Mouse (Mus musculus) heart, adult 8-10 months (tissue): ENCODE data around the gene Tent4b. TPM values are rescaled to one million over a fixed set of nuclear protein-coding genes. Genes with fewer than 3 reads are reported as not detected.

Experiments used
- DNase-seq: peaks from one replicate; pipeline ENCODE4 v3.0.0; 2022; ENCODE audit warnings: low spot score
- total RNA-seq, 4 experiments: library from RNA; stranded (reverse); gene quantifications; 2 replicates each; pipeline ENCODE4 v1.2.4; 2022

Tent4b gene
- total RNA-seq, 4 experiments from 2014 or later = 17.2 to 20.5 (median 18.7) TPM

DNA sequence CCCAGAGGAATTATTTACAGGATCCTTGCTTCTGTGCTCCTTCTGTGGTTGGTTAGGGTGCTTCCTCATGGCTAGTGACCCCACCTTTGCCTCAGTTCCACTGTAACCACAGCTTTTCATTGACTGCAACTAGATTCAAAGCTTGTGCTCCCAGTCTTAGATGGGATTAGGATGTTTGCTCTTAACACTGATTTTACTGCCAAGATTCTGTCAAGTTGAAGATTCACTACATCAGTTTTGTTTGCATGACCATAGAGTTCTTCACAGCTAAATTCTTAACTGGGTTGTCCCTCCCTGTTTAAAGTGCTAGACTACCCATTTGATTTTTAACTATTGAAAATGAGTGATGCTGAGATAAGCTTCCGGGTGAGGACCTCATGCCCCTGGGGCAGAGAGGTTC, 29.3 kb downstream of the Tent4b start:
- no peak for DNase-seq

DNA sequence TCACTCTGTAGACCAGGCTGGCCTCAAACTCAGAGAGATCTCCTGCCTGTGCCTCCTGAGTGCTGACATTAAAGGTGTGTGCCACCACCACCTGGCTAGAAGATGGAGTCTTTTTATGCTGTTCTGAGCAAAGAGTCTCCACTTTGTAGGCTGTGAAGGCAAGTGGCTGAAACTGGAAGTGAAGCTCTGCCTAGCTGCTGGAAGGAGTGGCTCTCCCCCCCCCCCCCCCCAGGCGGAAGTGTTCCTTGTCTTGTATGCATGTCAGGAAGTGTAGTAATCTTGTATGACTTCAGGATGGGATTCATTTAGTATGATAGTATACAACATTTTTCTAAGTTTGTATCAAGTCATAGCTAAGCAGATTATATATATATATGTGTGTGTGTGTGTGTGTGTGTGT, 29.8 kb downstream of the Tent4b start:
- DNase-seq = no peak

DNA sequence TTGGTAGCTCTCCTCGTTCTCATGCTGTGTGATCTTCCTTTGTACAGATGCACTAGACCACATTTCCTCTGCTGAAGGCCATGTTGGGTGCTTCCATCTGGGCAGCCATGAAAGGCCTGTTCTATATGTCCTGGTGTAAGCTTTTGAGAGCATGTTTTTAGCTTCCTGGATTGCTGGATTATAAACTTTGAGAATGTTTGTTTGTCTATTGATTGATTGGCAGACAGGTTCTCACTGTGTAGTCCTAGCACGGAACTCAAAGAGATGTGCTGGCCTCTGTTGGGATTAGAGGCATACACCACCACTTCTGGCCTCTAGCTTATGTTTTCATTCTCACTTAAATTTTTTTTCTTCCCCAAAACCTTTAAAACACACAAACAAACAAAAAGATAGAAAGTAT, 37.7 kb downstream of the Tent4b start:
- no peak for DNase-seq

DNA sequence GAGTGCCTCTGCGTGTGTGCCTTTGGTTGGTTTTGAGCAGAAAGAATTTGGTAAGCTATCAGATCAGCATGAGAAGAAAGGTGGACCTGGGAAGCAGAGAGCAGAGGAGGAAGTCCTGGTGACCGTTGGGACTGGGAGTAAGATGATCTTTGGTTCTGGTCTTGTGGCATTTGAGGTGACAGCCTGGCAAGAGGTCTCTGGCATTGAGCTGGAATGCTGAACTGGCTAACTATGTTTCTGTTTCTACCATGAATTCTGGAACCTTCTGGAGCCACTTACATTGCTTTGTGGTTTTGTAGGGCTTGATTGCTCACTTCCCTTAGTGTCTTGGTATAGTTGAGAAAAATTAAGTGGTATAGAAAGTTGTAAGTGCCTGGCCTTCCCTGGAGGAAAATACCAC, 38.6 kb downstream of the Tent4b start:
- DNase-seq = no peak

DNA sequence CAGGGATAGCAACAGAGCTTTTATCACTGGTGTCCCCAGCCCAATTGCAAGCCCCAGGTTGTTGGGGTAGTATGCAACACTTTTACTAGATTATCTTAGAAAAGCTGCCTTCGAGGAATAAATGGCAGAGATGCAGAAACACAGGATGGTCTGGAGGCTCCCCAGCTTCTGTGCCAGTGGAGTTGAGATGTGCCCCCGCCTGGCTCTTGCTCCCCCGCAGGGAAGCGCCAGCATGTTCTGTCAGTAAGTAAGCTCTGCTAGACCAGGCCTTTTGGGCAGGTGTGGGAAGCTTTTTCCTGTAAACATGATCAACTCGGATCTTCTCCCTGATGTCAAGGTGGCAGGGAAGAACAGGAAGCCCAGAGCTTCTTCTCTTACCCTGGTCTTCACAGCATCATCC, 40.3 kb downstream of the Tent4b start:
- no peak for DNase-seq

DNA sequence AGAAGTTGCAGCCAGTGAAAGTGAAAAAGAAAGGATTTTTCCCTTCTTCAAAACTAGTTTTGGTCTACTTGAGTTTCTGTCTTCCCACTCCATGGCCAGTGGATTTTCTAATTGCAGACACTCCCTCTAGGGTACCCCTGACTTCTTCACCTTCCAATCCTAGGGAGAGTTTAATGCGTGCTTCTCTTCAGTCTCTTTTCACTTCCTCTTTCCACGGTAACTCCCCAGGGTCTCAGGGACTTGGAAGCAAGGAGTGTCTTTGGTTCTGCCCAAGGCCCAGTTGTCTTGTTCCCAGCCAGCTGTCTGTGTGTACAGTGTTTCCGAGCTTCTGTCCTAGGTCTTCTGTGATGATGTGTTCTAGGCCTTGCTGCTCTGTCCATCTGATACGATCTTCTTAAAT, 42.9 kb downstream of the Tent4b start:
- no peak for DNase-seq

DNA sequence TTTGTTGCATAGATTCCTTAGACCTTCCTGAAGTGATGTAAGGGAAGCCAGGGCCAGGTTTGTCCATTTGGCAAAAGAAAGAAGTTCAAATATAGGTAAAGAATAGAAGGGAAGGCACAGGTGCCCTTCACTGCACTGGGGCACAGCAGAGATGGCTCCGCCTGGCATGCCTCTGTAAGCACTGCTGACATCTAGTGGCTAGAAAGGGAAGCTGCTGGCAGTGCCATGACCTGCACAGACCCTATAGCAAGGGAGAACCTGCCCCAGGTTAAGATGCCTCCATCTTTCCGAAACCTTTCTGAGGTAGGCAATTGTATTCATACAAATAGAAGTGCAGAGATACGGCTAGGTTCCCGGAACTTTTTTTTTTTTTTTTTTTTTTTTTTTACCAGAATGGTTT, 45.3 kb downstream of the Tent4b start:
- peak; percentile 49 for DNase-seq

DNA sequence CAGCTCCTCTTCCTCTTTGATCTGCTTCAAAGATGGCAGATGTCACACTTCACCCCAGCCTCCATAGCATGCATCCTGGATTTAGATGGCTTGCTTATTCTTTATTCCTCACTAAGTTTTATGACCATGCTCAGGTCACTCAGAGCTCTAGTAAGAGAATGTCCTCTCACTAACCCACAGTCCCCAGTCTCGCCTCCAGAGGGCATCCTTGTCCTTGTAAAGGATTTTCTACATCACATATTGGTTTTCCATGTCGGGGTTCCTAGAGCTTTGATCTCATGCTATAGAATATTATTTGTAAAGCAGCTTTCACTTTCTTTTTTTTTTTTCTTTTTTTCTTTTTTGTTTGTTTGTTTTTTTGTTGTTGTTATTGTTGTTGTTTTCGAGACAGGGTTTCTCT, 53.8 kb downstream of the Tent4b start:
- no peak for DNase-seq

DNA sequence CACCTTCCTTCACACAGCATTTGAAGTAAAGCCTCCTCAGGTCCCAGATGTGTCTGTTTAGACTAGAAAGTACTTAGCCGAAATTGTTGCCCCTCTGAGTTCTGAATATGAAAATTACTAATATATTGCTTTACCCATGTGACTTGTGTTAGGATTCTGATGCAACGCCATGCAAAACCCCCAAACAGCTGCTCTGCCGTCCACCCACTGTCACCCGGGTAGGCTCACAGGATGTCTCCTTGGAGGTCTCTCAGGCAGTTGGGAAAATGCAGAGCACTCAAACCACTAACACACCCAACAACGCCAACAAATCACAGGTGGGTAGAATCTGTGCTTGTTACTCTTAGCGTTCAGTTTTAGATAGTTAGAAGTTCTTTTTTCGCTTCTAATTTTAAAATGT, 55.9 kb downstream of the Tent4b start:
- DNase-seq = no peak

DNA sequence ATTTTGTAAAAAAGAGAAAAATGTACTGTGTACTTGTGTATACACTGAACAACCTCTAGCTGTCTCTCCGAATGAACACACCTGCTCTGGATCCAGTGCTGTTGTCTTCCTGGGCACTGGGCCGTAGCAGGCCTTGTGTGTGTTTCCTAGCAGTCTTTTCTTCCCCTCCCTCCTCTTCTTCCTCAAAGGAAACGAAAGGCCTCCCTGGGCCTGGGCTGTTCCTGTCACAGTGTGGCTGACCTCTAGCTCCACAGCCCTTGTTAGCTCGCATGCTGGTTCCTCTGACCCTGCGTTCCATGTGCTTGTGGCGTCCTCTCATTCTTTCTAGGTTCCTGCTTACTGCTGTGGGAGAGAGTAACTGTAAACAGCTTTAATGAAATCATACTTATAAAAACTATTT, 59.0 kb downstream of the Tent4b start:
- DNase-seq = no peak

DNA sequence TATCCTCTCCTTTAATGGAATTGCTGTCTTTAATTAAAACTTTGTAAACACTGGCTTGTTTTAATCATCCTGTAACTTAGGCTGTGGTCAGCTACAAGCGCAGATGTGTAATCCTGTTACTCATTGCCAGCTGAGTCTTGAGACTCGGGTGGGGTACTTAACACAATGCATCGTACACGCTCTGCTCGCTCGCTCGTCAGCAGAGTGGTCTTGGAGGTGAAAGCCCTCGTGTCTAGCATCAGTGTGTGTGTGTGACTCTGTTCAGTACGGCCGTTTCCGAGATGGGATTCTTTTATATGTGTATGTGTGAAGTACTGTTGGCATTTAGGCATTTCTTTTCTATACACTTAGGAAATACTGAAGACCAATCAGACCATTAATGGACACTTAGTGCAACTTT, 59.5 kb downstream of the Tent4b start:
- DNase-seq = no peak

DNA sequence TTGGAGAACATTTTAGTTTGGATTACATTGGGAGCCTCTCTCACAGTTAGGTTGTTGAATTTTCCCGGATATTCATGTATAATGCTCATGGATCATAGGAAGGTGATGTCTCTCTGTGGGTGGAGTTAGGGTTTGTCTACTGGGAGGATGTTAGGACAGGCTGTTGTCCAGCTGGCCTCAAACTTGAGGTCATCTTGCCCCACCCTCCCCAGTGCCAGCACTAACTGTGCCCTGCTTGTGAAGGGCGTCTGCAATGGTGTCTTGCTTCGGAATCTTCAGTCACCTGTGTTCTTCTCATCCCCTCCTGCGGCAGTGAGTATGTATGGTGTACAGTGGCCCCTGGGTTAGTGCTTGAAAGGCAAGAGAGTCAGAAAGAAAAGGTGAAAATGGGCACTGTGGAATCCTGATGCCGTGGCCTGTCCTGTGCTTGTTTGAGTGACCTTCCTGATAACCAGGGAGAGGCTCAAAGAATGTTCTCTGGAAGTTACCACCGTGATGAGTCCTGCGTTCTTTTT, 61.5 kb downstream of the Tent4b start:
- DNase-seq = no peak

DNA sequence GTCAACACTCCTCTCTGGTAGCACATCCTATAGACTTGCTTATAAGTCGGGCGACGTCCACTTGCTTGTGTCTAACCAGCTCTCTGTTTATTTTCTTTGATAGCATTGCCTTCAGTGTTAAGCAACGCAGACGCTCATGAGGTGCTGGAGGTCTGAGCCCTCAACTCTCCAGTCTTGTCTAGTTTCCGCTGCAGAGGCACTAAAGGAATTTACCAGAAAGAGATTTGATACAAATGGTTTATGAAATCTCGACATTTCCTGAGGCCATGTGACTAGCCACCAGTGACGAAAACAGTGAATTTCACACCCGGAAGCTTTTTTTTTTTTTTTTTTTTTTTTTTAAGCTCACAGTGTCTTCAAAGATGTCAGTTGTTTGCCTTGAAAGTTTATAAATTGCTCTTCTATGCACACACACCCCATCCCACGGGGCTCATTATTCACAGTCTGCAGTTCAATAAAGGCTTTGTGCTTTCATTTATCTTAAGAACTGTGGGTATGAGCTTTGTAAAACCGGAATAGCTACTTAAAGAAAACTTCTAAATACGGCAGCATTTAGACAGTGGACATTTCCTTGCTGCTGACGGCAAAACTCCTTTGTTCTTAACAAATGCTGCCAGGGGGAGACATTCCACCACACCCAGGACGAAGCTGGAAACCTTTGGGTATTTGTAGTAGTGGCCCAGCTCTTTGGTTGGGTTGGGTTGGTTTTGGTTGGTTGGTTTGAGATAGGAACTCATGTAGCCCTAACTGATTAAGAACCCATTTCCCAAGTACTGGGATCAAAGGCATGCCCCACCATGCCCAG, 64.0 kb downstream of the Tent4b start:
- DNase-seq = no peak

DNA sequence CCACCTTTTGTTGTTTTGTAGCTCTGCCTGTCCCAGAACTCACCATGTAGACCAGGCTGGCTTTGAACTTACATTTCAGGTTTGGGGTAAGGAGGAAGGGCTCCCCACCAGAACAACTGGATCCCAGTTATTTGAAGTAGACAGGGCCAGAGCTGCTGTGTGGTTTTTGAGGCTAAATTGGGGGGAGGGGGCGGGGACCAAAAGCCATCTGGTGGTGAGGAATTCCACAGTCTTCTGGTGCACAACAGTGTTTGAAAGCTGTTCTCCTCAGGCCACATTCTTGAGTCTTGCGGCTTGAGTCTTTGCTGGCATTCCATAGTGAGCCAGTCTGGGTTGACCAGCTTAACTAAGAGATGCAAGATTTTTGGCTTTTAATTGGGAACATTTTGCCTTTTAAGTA, 66.5 kb downstream of the Tent4b start:
- no peak for DNase-seq

DNA sequence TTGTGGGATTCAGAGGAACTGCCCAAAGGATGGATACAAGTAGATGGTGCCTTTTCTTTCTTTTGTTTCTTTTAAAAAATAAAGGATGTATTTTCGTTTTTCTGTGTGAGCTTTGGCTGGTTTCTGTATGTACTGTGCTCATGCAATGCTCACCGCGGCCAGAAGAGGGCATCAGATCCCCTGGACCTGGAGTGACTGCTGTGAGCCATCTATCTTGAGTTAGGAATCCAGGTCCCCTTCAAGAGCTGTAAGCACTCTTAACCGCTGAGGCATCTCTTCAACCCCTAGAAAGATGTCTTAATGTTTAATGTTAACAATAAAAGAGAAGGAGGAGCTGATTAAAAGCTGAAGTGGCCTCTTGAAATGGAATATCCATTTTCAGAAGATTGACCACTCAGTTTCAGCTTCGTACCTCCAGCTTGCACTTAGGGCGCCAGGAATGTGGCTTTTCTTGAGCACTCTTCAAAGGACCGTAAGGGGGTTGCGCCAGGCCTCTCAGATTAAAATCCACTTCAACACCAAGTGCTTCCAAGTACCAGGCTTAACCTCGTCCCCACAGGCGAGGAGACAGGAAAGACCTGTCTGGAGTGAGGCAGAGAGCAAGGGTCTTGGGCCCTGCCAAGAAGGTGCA, 67.3 kb downstream of the Tent4b start:
- peak; percentile 84 for DNase-seq

DNA sequence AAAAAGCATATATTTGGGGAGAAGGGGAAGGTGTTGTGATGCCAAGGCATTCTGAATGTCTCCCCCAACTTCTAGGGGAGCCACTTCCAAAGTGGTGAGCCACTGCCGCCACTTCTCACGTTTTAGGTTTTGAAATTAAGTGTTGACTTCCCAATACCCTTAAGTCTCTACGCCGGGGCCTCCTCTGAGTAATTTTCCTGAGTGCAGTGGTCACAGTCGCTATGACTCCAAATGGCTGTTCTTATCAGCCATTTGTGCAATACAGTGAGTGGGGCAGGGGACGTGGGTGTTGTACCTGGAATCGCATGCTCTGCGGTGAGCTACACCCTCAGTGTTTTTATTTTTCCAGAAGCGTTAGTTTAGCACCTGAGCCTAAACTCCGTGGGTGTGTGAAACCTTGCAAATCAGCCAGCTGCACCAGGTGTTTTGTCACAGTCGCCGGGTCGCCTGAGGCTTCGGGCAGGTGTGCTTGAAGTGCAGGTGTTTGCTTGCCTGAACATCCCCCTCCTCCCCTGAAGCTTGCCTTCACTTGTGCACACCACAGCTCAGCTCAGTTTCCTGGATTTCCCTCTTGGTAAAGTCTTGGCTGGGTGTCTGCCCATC, 67.9 kb downstream of the Tent4b start:
- DNase-seq = no peak

DNA sequence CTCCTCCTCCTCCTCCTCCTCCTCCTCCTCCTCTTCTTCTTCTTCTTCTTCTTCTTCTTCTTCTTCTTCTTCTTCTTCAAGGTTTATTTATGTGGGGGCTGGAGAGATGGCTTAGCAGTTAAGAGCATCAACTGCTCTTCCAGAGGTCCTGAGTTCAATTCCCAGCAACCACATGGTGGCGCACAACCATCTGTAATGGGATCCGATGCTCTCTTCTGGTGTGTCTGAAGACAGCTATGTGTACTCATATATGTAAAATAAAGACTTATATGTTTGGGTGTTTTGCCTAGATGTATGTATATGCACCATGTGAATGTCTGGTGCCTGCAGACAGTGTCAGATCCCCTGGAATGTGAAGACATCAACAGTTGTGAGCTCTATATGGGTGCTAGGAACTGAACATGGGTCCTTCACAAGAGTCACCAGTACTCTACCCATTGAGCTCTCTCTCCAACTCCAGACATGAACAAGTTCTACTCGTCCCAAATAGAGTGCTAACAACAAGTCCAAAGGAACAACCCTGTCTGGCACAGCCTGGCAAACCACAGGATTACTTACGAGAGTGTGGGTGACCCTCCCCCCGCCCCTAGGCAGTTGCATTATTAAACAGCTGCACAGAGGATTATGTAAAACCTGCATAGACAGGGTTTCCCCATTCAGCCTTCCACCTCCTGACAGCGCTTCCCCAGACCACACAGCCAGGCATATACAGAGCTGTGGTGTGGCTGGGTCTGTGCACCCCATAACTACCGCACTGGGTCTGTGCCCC, 70.3 kb downstream of the Tent4b start:
- no peak for DNase-seq

DNA sequence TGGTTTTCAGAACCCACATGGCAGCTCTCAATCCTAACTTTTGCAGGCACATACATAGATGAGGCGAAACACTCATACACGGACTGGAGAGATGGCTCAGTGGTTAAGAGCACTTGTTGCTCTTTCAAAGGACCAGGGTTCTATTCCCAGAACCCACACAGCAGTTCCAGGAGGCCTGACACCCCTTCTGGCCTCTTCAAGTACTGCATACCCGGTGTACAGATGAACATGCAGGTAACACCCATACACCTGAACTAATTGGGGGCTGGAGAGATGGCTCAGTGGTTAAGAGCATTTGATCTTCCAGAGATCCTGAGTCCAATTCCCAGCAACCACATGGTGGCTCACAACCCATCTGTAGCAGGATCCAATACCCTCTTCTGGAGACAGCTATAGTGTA, 71.1 kb downstream of the Tent4b start:
- no peak for DNase-seq

DNA sequence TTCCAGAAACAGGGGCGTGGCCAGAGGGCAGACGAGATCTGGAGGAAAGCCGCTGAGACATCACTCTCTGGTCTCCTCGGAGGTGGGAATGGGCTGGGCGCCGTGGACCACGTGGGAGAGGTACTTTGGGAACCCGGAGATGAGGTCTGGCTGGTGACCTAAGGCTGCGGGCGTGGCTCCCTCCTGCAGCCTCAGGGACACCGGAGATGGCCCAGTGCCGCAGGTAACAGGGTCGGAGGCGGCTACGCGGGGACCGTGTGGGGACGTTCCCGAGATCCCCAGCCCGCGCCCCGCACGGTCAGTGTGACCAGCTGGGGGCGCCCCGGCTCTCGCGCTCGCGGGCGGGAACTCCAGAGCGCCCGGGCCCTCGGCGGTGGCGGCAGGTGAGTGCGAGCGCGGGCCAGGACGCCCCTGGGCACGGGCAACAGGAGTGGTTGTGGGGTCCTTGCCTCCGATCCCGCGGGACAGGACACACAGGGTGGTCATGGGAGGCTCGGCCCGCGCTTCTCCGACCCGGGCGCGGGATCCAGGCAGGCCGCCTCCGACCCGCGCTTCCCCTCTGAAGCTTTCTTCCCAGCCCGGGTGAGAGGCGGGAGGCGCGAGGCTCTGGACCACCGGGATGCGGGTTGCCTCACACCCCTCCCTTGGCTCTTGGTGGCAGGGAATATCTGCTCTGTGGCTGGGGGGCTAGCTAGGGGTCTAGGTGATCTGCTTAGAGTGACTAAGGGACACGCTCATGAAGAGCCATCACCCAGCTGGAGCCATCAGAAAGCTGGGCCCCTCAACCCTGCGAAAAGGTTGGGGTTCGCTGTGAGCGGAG, 73.4 kb downstream of the Tent4b start, which contains the start of gene Adcy7:
Adcy7 (plus strand) TSS at position 173 of the 820 bp plus-strand sequence.
- no peak for DNase-seq

DNA sequence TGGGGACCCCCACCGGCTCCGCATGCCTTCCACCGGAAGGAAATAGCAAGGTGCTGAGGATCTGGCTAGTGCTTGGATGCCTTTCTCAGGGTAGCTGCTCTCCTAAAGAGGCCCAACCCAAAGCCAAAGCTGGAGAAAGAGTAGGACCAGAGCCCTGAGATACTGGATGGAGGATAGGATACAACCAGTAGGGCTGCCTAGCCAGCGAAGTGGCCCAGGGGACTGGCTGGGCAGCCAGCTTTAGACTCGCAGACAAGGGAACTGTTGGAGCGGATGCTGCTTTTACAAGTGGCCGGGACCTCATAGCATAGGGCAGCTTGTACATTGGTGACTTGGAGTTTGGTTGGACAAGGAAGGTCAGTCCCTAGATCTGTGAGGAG, 74.0 kb downstream of the Tent4b start:
- DNase-seq = no peak

DNA sequence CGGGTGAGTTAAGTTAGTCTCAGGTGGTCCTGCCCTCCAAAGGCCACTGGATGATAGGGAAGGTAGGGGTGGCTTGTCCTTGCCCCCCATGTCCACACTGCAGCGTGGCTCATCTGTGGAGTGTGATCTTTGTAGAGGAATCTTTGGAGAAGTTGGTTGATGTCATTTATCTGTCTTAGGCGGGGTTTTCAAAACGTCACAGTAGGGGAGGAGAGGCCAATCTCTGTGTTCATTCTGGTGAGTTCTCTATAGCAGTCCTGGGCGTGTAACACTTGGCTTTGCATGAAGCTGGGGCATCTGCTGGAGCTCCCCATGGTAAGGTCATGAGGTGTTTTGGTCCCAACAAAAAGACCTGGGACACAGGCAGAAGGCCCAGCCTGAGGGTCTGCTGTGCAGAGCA, 75.1 kb downstream of the Tent4b start:
- no peak for DNase-seq
